Mouse (Mus musculus) heart, adult 2 months (tissue): ENCODE measurements at regions not wholly inside any gene's neighbourhood (a gene's known extent, or its start where the extent isn't known, plus 50 kb on each side); places are given as distances from the start of the nearest gene placed in this dataset.

ENCODE experiments used
- CTCF ChIP-seq: fragments of 200-600 bp; IDR thresholded peaks from 2 replicates; pipeline ENCODE4 v1.8.1; 2022; ENCODE audit warnings: antibody characterized with exemption, mild to moderate bottlenecking, moderate library complexity
- EP300 ChIP-seq: fragments of 200-500 bp; IDR thresholded peaks from 2 replicates; pipeline ENCODE4 v1.6.1; 2011; ENCODE audit warnings: low read depth, low read length, control low read depth; ENCODE audit not compliant: insufficient read depth
- POLR2A ChIP-seq: fragments of 200-500 bp; IDR thresholded peaks from 2 replicates; pipeline ENCODE4 v1.6.1; 2011; ENCODE audit warnings: mild to moderate bottlenecking, low read depth, low read length, control low read depth; ENCODE audit not compliant: insufficient read depth

GRCm38 (mm10) chr10:91326144-91326655 is 145.1 kb upstream of the Tmpo start:
- TF ChIP-seq CTCF (no peak), EP300 (no peak), POLR2A (no peak)
